Mouse (Mus musculus) heart, embryonic 11.5 days (tissue): ENCODE data around the gene Nav2. TPM values are rescaled to one million over a fixed set of nuclear protein-coding genes. Genes with fewer than 3 reads are reported as not detected.

Source experiments
- ATAC-seq: fragments of 200-750 bp; cut with Nextera tagmentation; replicated peaks from 2 replicates; pipeline ENCODE4 v1.8.0; 2017; ENCODE audit warnings: moderate library complexity; ENCODE audit not compliant: insufficient number of reproducible peaks, low FRiP score, low TSS enrichment
- H3K27ac ChIP-seq: fragments of 300-500 bp; sonication (generic); 2 replicates; pipeline ENCODE4 v1.5.1; 2014; ENCODE audit warnings: mild to moderate bottlenecking, low read depth, low read length
- H3K27me3 ChIP-seq: fragments of 300-500 bp; sonication (generic); 2 replicates; pipeline ENCODE4 v1.6.1; 2014; ENCODE audit warnings: mild to moderate bottlenecking, low read length, mixed read lengths; ENCODE audit not compliant: control insufficient read depth, insufficient read depth
- H3K36me3 ChIP-seq: fragments of 300-500 bp; sonication (generic); 2 replicates; pipeline ENCODE4 v1.6.1; 2014; ENCODE audit warnings: mild to moderate bottlenecking, low read length, moderate library complexity, mixed read lengths; ENCODE audit not compliant: control insufficient read depth, insufficient read depth
- H3K4me1 ChIP-seq: fragments of 300-500 bp; sonication (generic); 2 replicates; pipeline ENCODE4 v1.6.1; 2014; ENCODE audit warnings: low read length; ENCODE audit not compliant: control insufficient read depth, insufficient read depth
- H3K4me2 ChIP-seq: fragments of 300-500 bp; sonication (generic); 2 replicates; pipeline ENCODE4 v1.6.1; 2014; ENCODE audit warnings: mild to moderate bottlenecking, moderate library complexity
- H3K4me3 ChIP-seq: fragments of 300-500 bp; sonication (generic); 2 replicates; pipeline ENCODE4 v1.5.1; 2014; ENCODE audit warnings: low read depth, low read length
- H3K9ac ChIP-seq: fragments of 300-500 bp; sonication (generic); 2 replicates; pipeline ENCODE4 v1.6.1; 2014; ENCODE audit warnings: mild to moderate bottlenecking, low read depth, low read length, moderate library complexity
- H3K9me3 ChIP-seq: fragments of 300-500 bp; sonication (generic); replicated peaks from 2 replicates; pipeline ENCODE4 v1.6.1; 2016; ENCODE audit warnings: low read length; ENCODE audit not compliant: control insufficient read depth
- WGBS: fragments of 180-500 bp; shearing (Covaris S2); extraction: QIAGEN DNeasy Blood & Tissue Kit; methylation state at CpG from one replicate; pipeline ENCODE4 v1.1.7; 2014; ENCODE audit not compliant: insufficient replicate concordance; 5-methylcytosine and 5-hydroxymethylcytosine counted together
- polyA plus RNA-seq: library from polyadenylated mRNA; unstranded; fragments of >200 nt; fragmentation: Nextera tagmentation; extraction: Ambion mirVana; gene quantifications from 2 replicates; pipeline ENCODE4 v1.2.1, GENCODE M21; 2014

The Nav2 gene
- polyA plus RNA-seq, 1 experiment from 2014 or later, result 32.2 TPM

- 24% methylated on average over 10 of the region's 10 CpGs for WGBS
- H3K9ac ChIP-seq, result no peak overlapping the region
These were observed 51.6 kb downstream of the Nav2 start for GRCm38 (mm10) chr7:48960152-48960551.

GRCm38 (mm10) chr7:48961501-48961900 lies 53.0 kb downstream of the Nav2 start:
- no peak overlapping the region for H3K4me3 ChIP-seq
- H3K9me3 ChIP-seq, result no peaks in the 10 kb centered on the region
- no peaks in the 10 kb centered on the region for H3K36me3 ChIP-seq
- 42% methylated on average over 8 of the region's 8 CpGs for WGBS
- H3K9ac ChIP-seq, result no peak overlapping the region
- H3K4me2 ChIP-seq, result no peak overlapping the region
- peaks cover 6% of the 10 kb centered on the region for H3K4me1 ChIP-seq
- no peak for ATAC-seq
- no peak overlapping the region for H3K27ac ChIP-seq
- H3K27me3 ChIP-seq, result peaks cover 35% of the 10 kb centered on the region

More at GRCm38 (mm10) chr7:48960152-48960551, 51.6 kb downstream of the Nav2 start:
- H3K9me3 ChIP-seq, result no peaks in the 10 kb centered on the region
- no peak overlapping the region for H3K27ac ChIP-seq
- peaks cover 35% of the 10 kb centered on the region for H3K27me3 ChIP-seq
- no peak overlapping the region for H3K4me3 ChIP-seq
- H3K4me2 ChIP-seq, result peak overlapping the region; percentile 19; the same call in 1 of the 2 replicates
- peaks cover 6% of the 10 kb centered on the region for H3K4me1 ChIP-seq
- H3K36me3 ChIP-seq, result no peaks in the 10 kb centered on the region
- no peak for ATAC-seq

- Histone ChIP-seq H3K9ac (no peak overlapping the region), H3K9me3 (no peaks in the 10 kb centered on the region), H3K27ac (no peak overlapping the region), H3K4me2 (no peak overlapping the region), H3K27me3 (peaks cover 35% of the 10 kb centered on the region), H3K4me3 (no peak overlapping the region), H3K36me3 (no peaks in the 10 kb centered on the region), H3K4me1 (peaks cover 6% of the 10 kb centered on the region)
- no peak for ATAC-seq
- 68% methylated on average over 4 of the region's 4 CpGs for WGBS
These were observed 53.4 kb downstream of the Nav2 start for GRCm38 (mm10) chr7:48961935-48962334.

- WGBS, result 26% methylated on average over 5 of the region's 5 CpGs
- ATAC-seq, result no peak
- peaks cover 32% of the 10 kb centered on the region for H3K27me3 ChIP-seq
- no peak overlapping the region for H3K4me3 ChIP-seq
- peaks cover 6% of the 10 kb centered on the region for H3K4me1 ChIP-seq
- H3K36me3 ChIP-seq, result no peaks in the 10 kb centered on the region
- peak overlapping the region; percentile 9; the same call in 1 of the 2 replicates for H3K4me2 ChIP-seq
- no peak overlapping the region for H3K27ac ChIP-seq
- H3K9me3 ChIP-seq, result no peaks in the 10 kb centered on the region
- H3K9ac ChIP-seq, result no peak overlapping the region
These were observed 54.6 kb downstream of the Nav2 start for GRCm38 (mm10) chr7:48963112-48963511.

GRCm38 (mm10) chr7:48963554-48963953 lies 55.0 kb downstream of the Nav2 start:
- Histone ChIP-seq H3K27me3 (peaks cover 32% of the 10 kb centered on the region), H3K36me3 (no peaks in the 10 kb centered on the region), H3K9ac (no peak overlapping the region), H3K27ac (no peak overlapping the region), H3K9me3 (no peaks in the 10 kb centered on the region), H3K4me2 (peak overlapping the region; percentile 9; the same call in 1 of the 2 replicates), H3K4me3 (no peak overlapping the region), H3K4me1 (peaks cover 6% of the 10 kb centered on the region)
- ATAC-seq, result no peak
- 52% methylated on average over 4 of the region's 4 CpGs for WGBS

GRCm38 (mm10) chr7:48965796-48966512 lies 57.4 kb downstream of the Nav2 start:
- Histone ChIP-seq H3K9ac (no peak overlapping the region), H3K27ac (no peak overlapping the region), H3K4me3 (no peak overlapping the region), H3K36me3 (no peaks in the 10 kb centered on the region), H3K4me2 (no peak overlapping the region), H3K9me3 (no peaks in the 10 kb centered on the region), H3K4me1 (no peaks in the 10 kb centered on the region), H3K27me3 (peaks cover 15% of the 10 kb centered on the region)
- ATAC-seq, result no peak
- 74% methylated on average over 12 of the region's 12 CpGs for WGBS

- no peak for ATAC-seq
- WGBS, result 42% methylated on average over 7 of the region's 7 CpGs
These were observed 72.5 kb downstream of the Nav2 start for GRCm38 (mm10) chr7:48981013-48981412.

GRCm38 (mm10) chr7:48981814-48982213 lies 73.3 kb downstream of the Nav2 start:
- Histone ChIP-seq H3K4me2 (no peak overlapping the region), H3K4me3 (no peak overlapping the region), H3K9me3 (no peaks in the 10 kb centered on the region), H3K27me3 (no peaks in the 10 kb centered on the region), H3K9ac (no peak overlapping the region), H3K36me3 (no peaks in the 10 kb centered on the region), H3K27ac (no peak overlapping the region), H3K4me1 (no peaks in the 10 kb centered on the region)
- WGBS, result 55% methylated on average over 3 of the region's 3 CpGs
- no peak for ATAC-seq

More at GRCm38 (mm10) chr7:48981013-48981412, 72.5 kb downstream of the Nav2 start:
- Histone ChIP-seq H3K9ac (no peak overlapping the region), H3K9me3 (no peaks in the 10 kb centered on the region), H3K4me1 (no peaks in the 10 kb centered on the region), H3K27me3 (no peaks in the 10 kb centered on the region), H3K4me2 (no peak overlapping the region), H3K4me3 (no peak overlapping the region), H3K36me3 (no peaks in the 10 kb centered on the region), H3K27ac (no peak overlapping the region)

GRCm38 (mm10) chr7:48982573-48982972 lies 74.1 kb downstream of the Nav2 start:
- Histone ChIP-seq H3K9ac (no peak overlapping the region), H3K36me3 (no peaks in the 10 kb centered on the region), H3K9me3 (no peaks in the 10 kb centered on the region), H3K27ac (no peak overlapping the region), H3K4me2 (no peak overlapping the region), H3K27me3 (no peaks in the 10 kb centered on the region), H3K4me1 (no peaks in the 10 kb centered on the region), H3K4me3 (no peak overlapping the region)
- no peak for ATAC-seq
- 66% methylated on average over 7 of the region's 7 CpGs for WGBS
